Mouse (Mus musculus) lung, embryonic 15.5 days (tissue): Measurements from ENCODE around the gene Col4a1. TPM values are rescaled to one million over a fixed set of nuclear protein-coding genes. Genes with fewer than 3 reads are reported as not detected.

Source experiments
- ATAC-seq: fragments of 200-750 bp; cut with Nextera tagmentation; 2 replicates; pipeline ENCODE4 v1.8.0; 2017; ENCODE audit warnings: moderate number of reproducible peaks, borderline replicate concordance; ENCODE audit not compliant: low FRiP score, low TSS enrichment; ENCODE audit errors: extremely low read depth
- H3K27ac ChIP-seq: fragments of 300-500 bp; sonication (generic); 2 replicates; pipeline ENCODE4 v1.5.1; 2015; ENCODE audit warnings: moderate library complexity, mild to moderate bottlenecking, inconsistent platforms
- H3K27me3 ChIP-seq: fragments of 300-500 bp; sonication (generic); 2 replicates; pipeline ENCODE4 v1.6.1; 2015; ENCODE audit warnings: inconsistent platforms
- H3K36me3 ChIP-seq: fragments of 300-500 bp; sonication (generic); 2 replicates; pipeline ENCODE4 v1.6.1; 2015; ENCODE audit warnings: inconsistent platforms
- H3K4me1 ChIP-seq: fragments of 300-500 bp; sonication (generic); 2 replicates; pipeline ENCODE4 v1.6.1; 2015; ENCODE audit warnings: inconsistent platforms
- H3K4me2 ChIP-seq: fragments of 300-500 bp; sonication (generic); 2 replicates; pipeline ENCODE4 v1.6.1; 2015; ENCODE audit warnings: inconsistent platforms, mild to moderate bottlenecking, moderate library complexity
- H3K4me3 ChIP-seq: fragments of 300-500 bp; sonication (generic); 2 replicates; pipeline ENCODE4 v1.5.1; 2015; ENCODE audit warnings: mild to moderate bottlenecking, inconsistent platforms
- H3K9ac ChIP-seq: fragments of 300-500 bp; sonication (generic); 2 replicates; pipeline ENCODE4 v1.6.1; 2015; ENCODE audit warnings: inconsistent platforms
- H3K9me3 ChIP-seq: fragments of 300-500 bp; sonication (generic); 2 replicates; pipeline ENCODE4 v1.6.1; 2016; ENCODE audit warnings: inconsistent platforms
- WGBS: fragments of 180-500 bp; shearing (Covaris S2); methylation state at CpG from one replicate; pipeline ENCODE4 v1.1.7; 2015; 5-methylcytosine and 5-hydroxymethylcytosine counted together
- polyA plus RNA-seq: library from polyadenylated mRNA; unstranded; fragments of >200 nt; fragmentation: Nextera tagmentation; extraction: Ambion mirVana; gene quantifications from 2 replicates; pipeline ENCODE4 v1.2.1, GENCODE M21; 2015

Col4a1 gene
- polyA plus RNA-seq, 1 experiment from 2014 or later = 360 TPM

DNA sequence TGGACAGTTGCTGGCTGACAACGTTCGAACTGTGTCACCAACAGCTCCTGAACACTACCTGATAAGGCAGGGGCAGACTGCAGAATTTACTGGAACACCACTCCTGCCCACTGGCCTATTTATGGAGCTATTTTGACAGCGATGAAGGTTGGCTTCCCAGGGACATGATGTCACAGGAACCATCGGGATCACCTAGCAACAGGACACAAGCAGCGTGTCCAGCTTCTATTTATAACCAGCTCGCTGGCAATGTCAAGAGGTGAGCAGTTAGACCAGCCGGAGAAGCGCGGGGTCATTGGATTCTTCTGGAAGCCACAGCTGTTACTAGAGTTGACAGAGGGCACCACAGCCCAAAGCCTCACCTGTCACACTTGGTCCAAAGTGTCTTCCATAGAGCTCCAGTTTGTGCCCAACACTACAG, 129.0 kb downstream of the Col4a1 start:
- Histone ChIP-seq H3K27ac (no peak overlapping the region), H3K36me3 (no peaks in the 10 kb centered on the region), H3K4me3 (no peak overlapping the region), H3K27me3 (peaks cover 11% of the 10 kb centered on the region), H3K9ac (no peak overlapping the region), H3K4me1 (peaks cover 17% of the 10 kb centered on the region), H3K9me3 (no peaks in the 10 kb centered on the region), H3K4me2 (no peak overlapping the region)
- ATAC-seq = no peak
- WGBS = 24% methylated on average over 9 of the region's 9 CpGs

DNA sequence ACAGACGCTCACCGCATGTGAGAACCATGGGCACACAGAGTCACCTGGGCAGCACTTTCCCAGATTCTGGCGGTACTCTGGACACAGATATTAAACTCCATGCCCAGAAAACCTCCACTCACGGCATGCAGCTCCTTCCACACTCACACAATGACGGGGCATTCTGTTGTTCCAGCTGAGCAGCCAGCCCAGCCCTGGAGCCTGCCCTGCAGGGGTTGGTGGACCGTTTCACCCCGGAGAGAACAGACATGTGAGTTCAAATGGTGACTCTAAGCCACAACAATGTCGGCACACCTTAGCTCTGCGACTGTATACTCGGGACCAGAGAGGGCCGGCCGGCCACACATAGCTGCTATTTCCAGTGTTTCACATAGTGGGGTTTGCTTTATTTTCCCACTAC, 130.0 kb downstream of the Col4a1 start:
- WGBS = 77% methylated on average over 12 of the region's 12 CpGs

DNA sequence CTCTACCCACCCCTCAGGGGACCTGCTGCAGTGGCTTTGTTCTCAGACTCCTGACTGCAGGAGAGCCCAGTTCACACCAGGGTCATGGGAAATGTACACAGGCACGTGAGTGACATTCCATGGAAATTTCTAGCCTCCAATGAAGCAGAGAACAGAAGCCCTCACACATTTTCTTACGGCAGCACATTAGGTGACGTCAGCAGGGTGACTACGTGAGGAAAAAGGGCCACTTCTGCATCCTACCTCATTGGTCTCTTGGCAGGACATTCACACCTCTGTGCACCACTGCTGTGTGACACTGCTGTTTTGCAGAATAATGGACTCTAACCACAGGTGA, 130.5 kb downstream of the Col4a1 start:
- Histone ChIP-seq H3K27ac (no peak overlapping the region), H3K4me1 (peaks cover 3% of the 10 kb centered on the region; the same call in 1 of the 2 replicates), H3K4me2 (no peak overlapping the region), H3K9ac (no peak overlapping the region), H3K9me3 (no peaks in the 10 kb centered on the region), H3K4me3 (no peak overlapping the region), H3K27me3 (no peaks in the 10 kb centered on the region), H3K36me3 (no peaks in the 10 kb centered on the region)
- 38% methylated on average over 4 of the region's 4 CpGs for WGBS
- no peak for ATAC-seq

More for the DNA sequence above, 130.0 kb downstream of the Col4a1 start:
- no peak for ATAC-seq
- Histone ChIP-seq H3K27ac (no peak overlapping the region), H3K9ac (no peak overlapping the region), H3K9me3 (no peaks in the 10 kb centered on the region), H3K27me3 (peaks cover under 1% of the 10 kb centered on the region), H3K4me1 (peaks cover 7% of the 10 kb centered on the region), H3K4me3 (no peak overlapping the region), H3K36me3 (no peaks in the 10 kb centered on the region), H3K4me2 (no peak overlapping the region)

DNA sequence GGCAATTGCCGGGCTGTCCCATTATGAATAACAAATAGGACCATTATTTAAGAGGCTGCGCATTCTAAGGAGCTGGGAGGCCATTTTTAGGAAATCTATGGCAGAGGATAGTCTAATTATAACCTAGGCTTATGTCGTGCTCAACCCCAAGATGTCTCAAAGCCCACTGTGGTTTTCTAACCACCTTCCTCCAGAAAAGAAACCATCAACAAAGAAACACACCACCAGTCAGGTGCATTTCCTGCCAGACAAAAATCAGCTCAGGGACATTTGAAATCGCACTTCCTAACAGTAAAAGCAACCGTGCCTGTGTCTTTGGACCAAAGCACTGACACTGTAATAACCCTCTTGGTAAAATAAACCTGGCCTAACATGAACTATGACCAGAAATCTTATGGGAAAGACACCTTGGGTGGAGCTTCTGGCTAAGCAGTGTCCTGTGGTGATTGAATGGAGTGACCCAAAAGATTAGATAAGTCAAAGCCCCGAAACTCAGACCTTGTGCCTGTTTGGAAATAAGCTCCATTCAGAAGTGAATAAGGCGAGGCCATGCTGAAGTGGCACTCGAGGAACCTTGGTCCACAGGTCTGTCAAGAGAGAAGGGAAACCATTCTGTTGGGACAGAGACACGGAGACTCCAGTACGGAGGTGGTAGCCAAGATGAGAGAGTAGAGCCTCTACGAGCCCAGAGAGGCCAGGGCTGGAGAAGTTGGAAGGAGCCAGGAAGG, 131.0 kb downstream of the Col4a1 start:
- no peak; the same call in 1 of the 2 replicates for ATAC-seq
- Histone ChIP-seq H3K9ac (no peak overlapping the region), H3K4me2 (no peak overlapping the region), H3K4me3 (no peak overlapping the region), H3K4me1 (0 out of 2 replicates have a peak, but pooled peaks cover 4% of the 10 kb centered on the region), H3K9me3 (no peaks in the 10 kb centered on the region), H3K27me3 (no peaks in the 10 kb centered on the region), H3K27ac (no peak overlapping the region), H3K36me3 (no peaks in the 10 kb centered on the region)
- 64% methylated on average over 11 of the region's 11 CpGs for WGBS

DNA sequence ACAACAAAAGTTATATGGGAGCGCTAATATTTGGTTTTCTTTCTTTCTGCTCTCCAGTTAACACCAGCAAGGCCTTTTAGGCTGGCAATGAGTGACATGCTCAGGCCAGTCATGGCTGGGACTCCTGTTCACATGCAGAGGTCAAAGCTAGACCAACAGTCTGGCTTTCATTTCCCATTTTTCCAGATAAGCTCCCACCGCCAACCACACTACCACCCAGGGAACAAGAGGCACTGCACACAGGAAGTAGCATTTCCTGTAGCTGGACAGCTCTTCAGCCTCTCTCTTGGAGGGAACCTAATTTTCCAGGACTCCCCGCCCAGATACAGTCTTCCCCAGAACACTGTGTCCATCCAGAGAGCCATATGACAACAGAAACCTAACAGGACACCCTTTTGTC, 132.8 kb downstream of the Col4a1 start:
- no peaks in the 10 kb centered on the region for H3K36me3 ChIP-seq
- 52% methylated on average over 3 of the region's 3 CpGs for WGBS
- H3K9me3 ChIP-seq = no peaks in the 10 kb centered on the region
- no peak overlapping the region for H3K4me2 ChIP-seq
- no peaks in the 10 kb centered on the region for H3K27me3 ChIP-seq
- no peak overlapping the region for H3K4me3 ChIP-seq
- H3K27ac ChIP-seq = no peak overlapping the region
- no peak overlapping the region for H3K9ac ChIP-seq
- H3K4me1 ChIP-seq = 0 out of 2 replicates have a peak, but pooled peaks cover 6% of the 10 kb centered on the region
- ATAC-seq = no peak

DNA sequence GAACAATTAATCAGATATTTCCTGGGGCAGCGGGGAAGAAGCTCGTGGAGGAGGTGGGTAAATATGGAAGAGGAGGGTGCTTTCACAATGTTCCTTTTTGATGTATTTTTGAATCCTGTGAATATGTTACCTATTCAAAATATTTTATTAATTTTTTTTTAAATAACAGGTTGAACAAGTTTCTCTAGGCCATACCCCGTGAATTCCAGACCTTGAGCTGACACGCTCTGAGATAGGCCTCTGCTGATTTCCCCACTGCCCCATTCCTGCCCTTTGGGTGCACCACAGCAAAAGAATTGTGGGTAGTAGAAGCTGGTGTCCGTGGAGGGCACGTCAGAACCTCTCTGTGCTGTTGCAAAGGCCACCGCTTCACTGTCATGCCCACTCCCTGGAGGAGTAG, 136.2 kb downstream of the Col4a1 start:
- H3K27me3 ChIP-seq = no peaks in the 10 kb centered on the region
- H3K36me3 ChIP-seq = no peaks in the 10 kb centered on the region
- H3K4me2 ChIP-seq = no peak overlapping the region
- H3K9me3 ChIP-seq = no peaks in the 10 kb centered on the region
- H3K9ac ChIP-seq = no peak overlapping the region
- 0 out of 2 replicates have a peak, but pooled peaks cover 8% of the 10 kb centered on the region for H3K4me1 ChIP-seq
- 58% methylated on average over 7 of the region's 7 CpGs for WGBS
- H3K27ac ChIP-seq = peak overlapping the region; percentile 75
- ATAC-seq = peak; percentile 49; the same call in 1 of the 2 replicates
- H3K4me3 ChIP-seq = no peak overlapping the region

DNA sequence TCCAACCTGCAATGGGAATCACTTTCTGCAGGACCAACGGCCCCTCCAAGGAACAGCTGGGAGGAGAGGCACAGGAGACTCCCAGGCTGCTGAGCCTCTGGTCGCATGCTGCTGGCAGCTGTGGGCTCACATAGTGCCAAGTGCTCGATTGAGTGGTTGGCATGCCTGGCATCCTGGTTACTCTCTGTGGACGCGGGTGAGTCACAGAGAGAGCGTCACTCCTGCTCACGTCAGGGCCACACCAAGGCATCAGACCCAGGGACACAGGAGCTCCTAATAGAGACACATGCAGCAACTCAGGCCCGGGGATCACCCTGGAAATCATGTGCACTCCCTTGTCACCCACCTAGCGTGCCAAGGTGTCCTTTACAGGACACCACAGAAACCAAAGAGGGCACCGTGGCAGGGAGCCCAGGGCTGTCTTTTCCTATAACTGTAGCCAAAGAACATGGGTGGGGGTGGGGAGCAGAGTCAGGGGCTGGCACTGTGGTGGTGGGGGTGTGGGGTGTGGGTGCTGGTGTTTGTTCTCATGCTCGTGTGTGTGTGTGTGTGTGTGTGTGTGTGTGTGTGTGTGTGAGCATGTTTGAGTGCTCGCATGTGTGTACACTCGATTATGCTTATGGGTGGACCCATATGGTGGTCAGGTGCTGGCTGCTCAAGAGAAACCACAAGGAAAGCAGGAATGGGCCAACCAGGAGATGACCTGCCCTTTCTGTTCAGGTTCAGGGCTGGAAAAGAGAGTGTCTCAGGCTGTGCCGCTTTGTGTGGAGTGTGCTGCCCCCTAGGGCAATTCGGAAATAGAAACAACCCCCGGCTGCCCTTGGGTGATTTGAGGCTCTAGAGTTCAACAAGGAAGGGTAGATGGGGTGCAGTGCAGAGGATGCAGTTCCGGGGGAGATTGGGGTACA, 139.1 kb downstream of the Col4a1 start:
- Histone ChIP-seq H3K27me3 (no peaks in the 10 kb centered on the region), H3K4me3 (no peak overlapping the region), H3K27ac (no peak overlapping the region), H3K9ac (no peak overlapping the region), H3K36me3 (no peaks in the 10 kb centered on the region), H3K4me2 (no peak overlapping the region), H3K9me3 (no peaks in the 10 kb centered on the region), H3K4me1 (0 out of 2 replicates have a peak, but pooled peaks cover 8% of the 10 kb centered on the region)
- 61% methylated on average over 17 of the region's 17 CpGs for WGBS
- peak; percentile 28; the same call in 1 of the 2 replicates for ATAC-seq

DNA sequence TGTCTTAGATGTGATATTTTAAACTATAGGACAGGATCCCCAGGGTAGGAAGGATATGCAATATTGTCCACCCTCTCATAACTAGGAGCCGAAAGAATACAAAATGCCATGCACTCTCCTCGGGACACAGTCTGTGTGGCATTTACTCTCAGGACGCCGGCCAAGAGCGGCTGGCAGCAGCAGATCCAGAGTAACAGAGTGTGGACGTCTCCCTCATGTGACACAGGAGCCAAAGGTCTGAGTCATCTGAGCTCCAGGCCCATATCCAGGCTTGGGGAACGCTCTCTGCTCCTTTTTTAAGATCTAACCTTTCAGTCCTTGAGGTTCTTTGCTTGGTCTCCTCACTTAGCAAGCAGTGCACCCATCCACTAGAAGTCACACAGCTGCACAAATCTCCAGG, 141.1 kb downstream of the Col4a1 start:
- H3K4me3 ChIP-seq = no peak overlapping the region
- H3K27ac ChIP-seq = no peak overlapping the region
- 0 out of 2 replicates have a peak, but pooled peaks cover 5% of the 10 kb centered on the region for H3K4me1 ChIP-seq
- H3K9me3 ChIP-seq = no peaks in the 10 kb centered on the region
- no peak for ATAC-seq
- H3K4me2 ChIP-seq = no peak overlapping the region
- 64% methylated on average over 7 of the region's 7 CpGs for WGBS
- no peaks in the 10 kb centered on the region for H3K36me3 ChIP-seq
- H3K27me3 ChIP-seq = no peaks in the 10 kb centered on the region
- H3K9ac ChIP-seq = no peak overlapping the region

DNA sequence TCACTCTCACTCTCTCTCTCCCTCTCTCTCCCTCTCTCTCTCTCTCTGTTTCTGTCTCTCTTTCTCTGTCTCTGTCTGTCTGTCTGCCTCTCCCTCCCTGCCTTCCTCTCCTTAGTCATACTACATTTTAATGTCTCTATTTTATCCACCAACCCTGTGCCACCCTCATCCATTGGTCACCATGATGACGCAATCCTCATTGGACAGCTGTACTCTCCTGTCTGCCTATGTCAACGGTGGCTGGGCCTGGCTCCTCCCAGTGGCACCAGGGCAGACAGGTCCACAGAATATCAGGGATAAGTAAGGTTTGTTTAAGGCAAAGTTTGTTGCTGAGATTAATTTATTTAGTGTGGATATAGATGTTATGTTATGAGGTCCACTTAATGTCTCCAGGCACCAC, 143.2 kb downstream of the Col4a1 start:
- Histone ChIP-seq H3K36me3 (no peaks in the 10 kb centered on the region), H3K4me2 (no peak overlapping the region), H3K4me3 (no peak overlapping the region), H3K27me3 (no peaks in the 10 kb centered on the region), H3K9ac (no peak overlapping the region), H3K27ac (no peak overlapping the region), H3K9me3 (no peaks in the 10 kb centered on the region), H3K4me1 (0 out of 2 replicates have a peak, but pooled peaks cover 4% of the 10 kb centered on the region)
- 59% methylated on average over 2 of the region's 2 CpGs for WGBS
- no peak for ATAC-seq

DNA sequence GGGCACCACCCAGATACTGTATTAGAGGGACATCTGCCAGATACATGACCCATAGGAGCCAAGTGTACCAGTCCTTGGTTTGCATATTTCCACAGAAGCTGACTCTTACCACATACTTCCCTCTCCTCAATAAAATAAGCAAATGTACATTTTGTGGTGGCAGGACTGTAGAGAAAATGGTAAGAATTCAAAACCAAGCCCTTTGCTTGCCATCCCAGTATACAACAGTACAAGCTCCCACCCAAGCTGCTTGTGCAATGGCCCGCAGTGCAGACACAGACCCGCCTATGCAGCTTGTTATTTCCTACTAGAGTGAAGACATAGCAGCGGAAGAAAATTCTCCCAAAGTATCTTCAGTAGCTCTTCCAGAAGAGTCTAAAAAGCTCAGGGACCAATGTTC, 143.8 kb downstream of the Col4a1 start:
- Histone ChIP-seq H3K27me3 (no peaks in the 10 kb centered on the region), H3K4me1 (0 out of 2 replicates have a peak, but pooled peaks cover 4% of the 10 kb centered on the region), H3K4me3 (no peak overlapping the region), H3K36me3 (no peaks in the 10 kb centered on the region), H3K9ac (no peak overlapping the region), H3K27ac (no peak overlapping the region), H3K4me2 (no peak overlapping the region), H3K9me3 (no peaks in the 10 kb centered on the region)
- no peak for ATAC-seq
- WGBS = 89% methylated on average over 3 of the region's 3 CpGs

DNA sequence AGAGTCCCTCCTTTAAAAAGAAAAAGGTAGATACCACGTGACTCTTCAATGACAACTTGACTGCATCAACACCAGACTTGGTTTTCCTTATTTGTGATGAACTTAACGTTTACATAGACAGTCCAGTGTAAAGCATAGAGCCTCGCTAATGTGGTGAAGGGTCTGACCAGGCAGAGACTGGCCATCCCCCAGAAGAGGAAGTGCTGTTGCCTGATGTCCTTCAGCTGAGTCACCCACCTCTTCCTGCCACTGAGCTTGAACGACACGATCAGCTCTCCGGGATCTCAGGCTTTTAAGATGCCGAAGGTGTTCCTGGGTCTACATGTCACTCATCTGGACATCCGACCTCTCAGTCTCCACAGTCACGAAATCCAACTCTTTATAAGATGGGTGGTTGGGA, 144.7 kb downstream of the Col4a1 start:
- no peak for ATAC-seq
- Histone ChIP-seq H3K4me3 (no peak overlapping the region), H3K9ac (no peak overlapping the region), H3K27me3 (no peaks in the 10 kb centered on the region), H3K27ac (no peak overlapping the region), H3K4me2 (no peak overlapping the region), H3K36me3 (no peaks in the 10 kb centered on the region), H3K4me1 (no peaks in the 10 kb centered on the region), H3K9me3 (no peaks in the 10 kb centered on the region)
- 61% methylated on average over 9 of the region's 9 CpGs for WGBS

DNA sequence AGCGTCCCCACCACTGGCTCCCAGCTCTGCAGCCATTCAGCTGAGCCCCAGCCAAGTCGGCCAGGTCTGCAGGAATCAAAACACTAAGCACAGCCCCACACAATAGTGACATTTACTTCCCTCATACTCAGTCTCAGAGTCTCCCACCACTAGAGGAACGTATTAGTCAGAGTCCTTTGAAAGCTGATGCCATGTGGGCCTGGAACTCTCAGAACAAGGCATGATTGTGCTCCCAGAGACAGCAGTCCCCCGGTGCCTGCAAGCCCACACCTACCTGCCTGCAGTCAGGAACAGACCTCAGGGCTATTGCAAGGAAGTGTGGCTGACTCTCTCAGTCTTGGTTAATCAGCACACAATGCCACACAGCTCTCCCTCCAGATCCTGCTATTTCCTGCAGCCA, 147.0 kb downstream of the Col4a1 start:
- 19% methylated on average over 4 of the region's 4 CpGs for WGBS
- no peaks in the 10 kb centered on the region for H3K36me3 ChIP-seq
- H3K27ac ChIP-seq = no peak overlapping the region
- no peaks in the 10 kb centered on the region for H3K4me1 ChIP-seq
- H3K9me3 ChIP-seq = no peaks in the 10 kb centered on the region
- peak; percentile 23; the same call in 1 of the 2 replicates for ATAC-seq
- no peaks in the 10 kb centered on the region for H3K27me3 ChIP-seq
- no peak overlapping the region for H3K9ac ChIP-seq
- no peak overlapping the region for H3K4me3 ChIP-seq
- no peak overlapping the region for H3K4me2 ChIP-seq
